Mouse (Mus musculus) brain, adult 10 weeks (tissue): Measurements from ENCODE around the gene Map2k2. TPM values are rescaled to one million over a fixed set of nuclear protein-coding genes. Genes with fewer than 3 reads are reported as not detected.

ENCODE experiments used
- polyA plus RNA-seq: library from polyadenylated mRNA; stranded (reverse); fragments of 350-450 nt; fragmentation: Illumina TruSeq; extraction: RNeasy Lipid Tissue Mini Kit (QIAGEN cat#74804); gene quantifications from one replicate; pipeline ENCODE4 v1.2.3, GENCODE M21; 2015; ENCODE audit warnings: low read depth, low replicate concordance

The Map2k2 gene
- polyA plus RNA-seq: 96.3 TPM

GRCm38 (mm10) chr10:81105565-81106112 is at the start of gene Map2k2:
Map2k2 (plus strand) TSS chr10:81105915.

DNA sequence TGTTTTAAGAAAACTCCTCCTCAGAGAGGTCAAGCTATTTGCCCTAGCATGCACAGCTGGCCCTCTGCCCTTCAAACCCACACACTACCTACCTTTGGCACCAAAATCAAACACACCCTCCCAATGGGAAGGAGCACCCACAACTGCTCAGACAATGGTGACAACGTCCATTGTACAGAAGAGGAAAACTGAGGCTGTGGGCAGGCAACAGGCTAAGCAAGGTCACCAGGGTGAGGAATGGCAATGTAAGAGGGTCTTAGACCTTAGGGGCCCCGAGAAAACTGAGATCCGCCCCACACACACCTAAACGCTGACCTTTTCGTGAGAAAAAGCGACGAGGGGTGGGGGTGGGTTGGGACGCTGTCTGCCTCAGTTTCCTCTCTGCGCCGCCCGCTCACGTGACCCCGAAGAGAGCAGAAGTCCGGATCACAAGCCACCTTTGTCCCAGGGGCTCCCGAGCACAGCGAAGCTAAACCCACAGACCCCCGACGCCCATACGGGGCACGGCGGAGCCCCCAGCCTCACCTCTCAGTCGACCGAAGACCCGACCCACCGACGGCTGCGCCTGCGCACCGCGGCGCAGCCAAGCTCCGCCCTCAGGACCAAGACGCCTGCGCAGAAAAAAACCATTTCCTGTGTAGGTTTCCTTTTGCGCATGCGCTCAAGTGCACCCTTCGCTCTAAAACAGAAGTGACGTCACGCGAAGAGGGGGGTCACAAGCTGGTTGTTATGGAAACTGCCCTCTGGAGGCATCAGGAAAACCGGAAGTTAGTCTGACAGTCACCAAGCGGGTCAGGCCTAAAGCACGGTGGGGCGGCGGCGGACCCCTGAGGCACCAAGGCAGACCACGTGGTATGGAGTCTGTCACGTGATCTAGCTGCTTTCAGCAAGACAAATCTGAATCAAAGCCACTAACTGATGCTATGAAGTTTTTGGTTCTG is 45.8 kb upstream of the Map2k2 start, which contains the start of gene Sgta:
Gene Sgta, minus strand, starts transcription at position 579 of the 941 bp plus-strand sequence.

GRCm38 (mm10) chr10:81069836-81070235 is 35.9 kb upstream of the Map2k2 start, which contains the start of gene Thop1:
Thop1 (plus strand) TSS chr10:81070035.

DNA sequence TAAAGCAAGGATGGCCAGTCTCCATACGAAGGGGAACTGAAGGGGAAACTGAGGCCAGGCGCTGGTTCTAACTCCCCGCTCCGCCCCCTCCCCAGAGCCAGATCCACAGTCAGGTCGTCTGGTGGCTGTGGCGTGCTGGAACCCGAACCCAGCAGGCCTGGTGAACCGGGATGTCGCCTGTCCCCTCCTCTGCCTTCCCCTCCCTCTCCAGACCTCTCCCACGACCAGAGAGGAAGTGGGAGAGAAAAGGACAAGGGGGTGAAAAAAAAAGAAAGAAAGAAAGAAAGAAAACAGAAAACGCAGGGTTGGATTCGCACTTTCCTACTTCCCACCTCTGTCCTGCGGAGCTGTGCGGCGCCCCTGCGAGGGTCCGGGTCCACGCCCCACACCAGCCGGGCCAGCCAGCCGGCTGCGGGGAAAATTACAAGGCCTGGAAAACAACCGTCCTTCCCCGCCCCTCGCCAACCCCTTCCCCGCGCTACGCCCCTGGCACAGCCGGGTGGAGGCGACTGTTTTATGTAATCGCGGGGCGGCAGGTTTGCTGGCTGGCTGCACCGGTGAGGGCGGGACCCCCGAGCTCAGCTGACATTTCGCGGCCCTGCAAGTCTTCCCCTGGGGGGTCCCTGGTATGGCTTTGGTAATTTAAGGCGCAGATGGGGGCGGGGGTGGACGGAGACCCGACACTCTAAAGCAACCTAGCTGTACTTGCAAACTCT is 29.4 kb downstream of the Map2k2 start, which contains the start of gene Zbtb7a:
Gene Zbtb7a, plus strand, starts transcription at position 255 of the 716 bp plus-strand sequence.

DNA sequence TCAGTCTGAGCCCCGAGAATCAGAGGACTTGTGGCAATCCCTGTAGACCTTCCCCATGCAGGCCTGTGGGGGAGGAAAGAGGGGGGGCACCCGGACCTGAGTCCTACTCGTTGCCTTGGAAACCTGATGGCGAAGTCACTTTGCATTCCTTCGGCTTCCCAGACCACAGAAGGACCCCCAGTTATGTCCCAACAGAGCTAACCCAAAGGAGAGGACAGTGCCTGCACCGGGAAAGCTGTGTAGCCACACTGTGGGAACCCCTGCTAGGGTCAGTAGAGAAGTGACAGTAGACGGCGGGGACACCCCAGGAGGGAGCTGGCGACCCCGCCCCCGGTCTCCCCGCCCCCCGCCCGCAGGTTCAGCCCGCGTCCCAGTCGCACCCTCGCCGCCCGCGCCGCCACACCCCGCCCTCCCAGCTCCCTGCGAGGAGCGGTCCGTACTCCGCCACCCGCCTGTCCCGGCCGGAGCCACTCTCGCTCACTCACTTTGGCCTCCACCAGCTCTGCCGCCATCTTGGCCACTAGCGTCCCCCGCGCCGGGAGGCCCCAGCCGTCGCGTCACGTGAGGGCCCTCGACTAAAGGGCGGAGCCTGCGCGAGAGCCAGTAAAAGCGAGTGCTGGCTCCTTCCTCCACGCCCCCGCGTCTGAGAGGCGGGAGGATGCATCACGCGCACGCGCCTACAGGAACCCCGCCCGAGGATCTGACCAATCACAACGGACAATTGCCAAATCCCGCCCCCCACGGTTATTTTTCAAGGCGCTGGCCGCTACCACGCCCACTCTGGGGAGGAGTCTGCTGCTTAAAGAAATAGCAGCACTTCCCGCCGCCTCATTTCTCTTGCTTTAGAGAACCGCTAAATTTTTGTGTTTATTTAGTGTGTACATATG is 61.7 kb downstream of the Map2k2 start, which contains the start of gene Pias4:
Gene Pias4, minus strand, starts transcription at position 724 of the 887 bp plus-strand sequence.

DNA sequence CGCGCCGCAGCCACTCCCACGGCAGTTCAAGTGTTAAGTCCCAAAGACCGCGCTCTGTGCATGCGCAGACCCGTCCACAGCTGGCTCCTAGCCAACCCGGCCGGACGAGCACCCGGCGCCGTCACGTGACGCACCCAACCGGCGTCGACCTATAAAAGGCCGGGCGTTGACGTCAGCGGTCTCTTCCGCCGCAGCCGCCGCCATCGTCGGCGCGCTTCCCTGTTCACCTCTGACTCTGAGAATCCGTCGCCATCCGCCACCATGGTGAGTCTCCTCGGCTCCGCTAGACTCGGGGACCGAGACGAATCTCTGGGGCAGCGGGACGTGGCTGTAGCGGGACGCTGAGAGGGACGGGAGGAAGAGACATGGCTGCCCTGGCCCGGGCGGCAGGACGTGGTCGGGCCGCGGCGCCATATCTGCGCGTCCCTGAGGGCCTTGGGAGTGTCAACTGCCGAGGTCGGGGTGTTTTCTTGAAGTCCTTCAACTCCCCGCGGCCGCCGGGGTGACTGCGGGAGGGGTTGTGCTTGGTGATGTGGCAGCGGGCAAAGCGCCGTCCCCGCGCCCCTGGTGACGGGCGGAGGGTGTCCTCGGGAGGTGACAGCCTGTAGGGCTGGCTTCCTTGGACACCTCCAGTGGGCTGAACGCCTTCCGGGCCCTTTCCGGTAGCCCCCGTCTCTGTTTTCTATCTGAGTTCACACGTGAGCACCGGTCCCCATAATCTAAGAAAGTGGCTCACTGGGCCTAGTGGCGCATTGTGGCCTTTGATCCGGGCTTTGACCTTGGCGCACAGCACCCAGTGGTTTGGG is 71.0 kb downstream of the Map2k2 start, which contains the start of gene Eef2:
Gene Eef2, plus strand, starts transcription at position 166 of the 806 bp plus-strand sequence.

DNA sequence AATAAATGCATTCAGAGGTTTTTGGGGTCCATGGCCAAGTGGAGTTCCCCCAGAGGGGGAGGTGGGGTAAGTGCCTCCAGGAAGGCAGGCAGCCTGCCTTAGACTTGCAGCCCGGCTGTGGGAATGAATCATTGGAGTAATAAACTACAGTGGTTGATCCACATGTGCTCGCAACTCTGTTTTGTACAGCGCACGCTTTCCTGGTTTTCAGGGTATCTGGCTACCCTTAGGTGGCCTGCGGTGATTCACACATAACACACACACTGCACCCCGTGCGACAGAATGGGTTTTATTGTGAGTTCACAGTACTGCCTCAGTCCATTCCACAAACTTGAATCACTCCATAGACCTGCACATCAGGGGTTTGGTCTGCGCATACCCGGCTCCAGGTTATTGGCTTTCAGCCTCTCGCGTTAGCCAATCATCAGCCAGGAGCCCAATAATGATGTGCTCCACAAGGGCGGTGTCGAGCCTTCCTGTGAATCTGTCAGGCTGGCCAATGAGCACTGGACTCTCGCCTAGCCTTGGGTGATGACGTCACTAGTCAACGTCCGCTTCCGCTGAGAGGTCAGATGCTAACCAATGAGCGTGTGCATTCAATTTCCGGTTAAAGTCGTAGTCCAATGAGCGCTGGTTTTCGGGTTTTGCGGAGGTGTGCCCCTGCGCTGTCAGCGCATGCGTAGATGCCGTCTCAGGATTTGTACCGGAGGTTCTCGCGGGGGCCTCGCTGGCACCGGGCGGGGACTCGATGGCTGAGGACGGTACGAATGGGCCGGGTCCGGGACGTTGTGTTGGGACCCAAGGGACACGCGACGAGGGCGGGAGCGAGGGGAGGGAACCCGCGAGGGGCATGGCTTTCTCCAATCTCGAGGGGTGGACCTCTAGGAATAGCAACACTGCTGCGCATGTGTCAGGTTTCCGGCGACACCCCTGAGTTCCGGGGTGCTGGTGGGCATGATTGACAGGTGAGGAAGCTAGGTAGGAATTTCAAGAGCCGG is 76.9 kb downstream of the Map2k2 start, which contains the start of gene Dapk3:
Gene Dapk3, plus strand, starts transcription at position 670 of the 998 bp plus-strand sequence.

Other genes with a start within 250 kb of the Map2k2 start
- 0.33 TPM for gene Tmprss9, start 234.1 kb upstream of the Map2k2 start, polyA plus RNA-seq
- 182 TPM for gene Timm13, start 204.9 kb upstream of the Map2k2 start, polyA plus RNA-seq
- 15.5 TPM for gene Lmnb2, start 187.7 kb upstream of the Map2k2 start, polyA plus RNA-seq
- 15.9 TPM for gene Gadd45b, start 175.8 kb upstream of the Map2k2 start, polyA plus RNA-seq
- 167 TPM for gene Gng7, start 91.0 kb upstream of the Map2k2 start, polyA plus RNA-seq
- 90.3 TPM for gene Diras1, start 80.3 kb upstream of the Map2k2 start, polyA plus RNA-seq
- 48.1 TPM for gene Slc39a3, start 68.5 kb upstream of the Map2k2 start, polyA plus RNA-seq
- 171 TPM for gene Sgta, start 45.7 kb upstream of the Map2k2 start, polyA plus RNA-seq
- 39.4 TPM for gene Thop1, start 35.9 kb upstream of the Map2k2 start, polyA plus RNA-seq
- gene Creb3l3, start 7.0 kb upstream of the Map2k2 start, polyA plus RNA-seq: 0.51 TPM
- 45.3 TPM for gene Zbtb7a, start 29.3 kb downstream of the Map2k2 start, polyA plus RNA-seq
- 17.8 TPM for gene Pias4, start 62.0 kb downstream of the Map2k2 start, polyA plus RNA-seq
- gene Eef2, start 70.7 kb downstream of the Map2k2 start, polyA plus RNA-seq: 804 TPM
- gene Dapk3, start 77.1 kb downstream of the Map2k2 start, polyA plus RNA-seq: 65.2 TPM
- gene 4930442H23Rik, start 77.9 kb downstream of the Map2k2 start, polyA plus RNA-seq: not detected
- not detected for gene Nmrk2, start 96.1 kb downstream of the Map2k2 start, polyA plus RNA-seq
- 148 TPM for gene Atcay, start 124.9 kb downstream of the Map2k2 start, polyA plus RNA-seq
- 39.4 TPM for gene Zfr2, start 127.2 kb downstream of the Map2k2 start, polyA plus RNA-seq
- gene Matk, start 147.0 kb downstream of the Map2k2 start, polyA plus RNA-seq: 194 TPM
- 82.8 TPM for gene Mrpl54, start 161.0 kb downstream of the Map2k2 start, polyA plus RNA-seq
- gene Apba3, start 161.0 kb downstream of the Map2k2 start, polyA plus RNA-seq: 30.7 TPM
- 0.57 TPM for gene Tjp3, start 185.7 kb downstream of the Map2k2 start, polyA plus RNA-seq
- 246 TPM for gene Pip5k1c, start 187.0 kb downstream of the Map2k2 start, polyA plus RNA-seq
- 18.8 TPM for gene Cactin, start 215.2 kb downstream of the Map2k2 start, polyA plus RNA-seq
- 0.85 TPM for gene Tbxa2r, start 222.8 kb downstream of the Map2k2 start, polyA plus RNA-seq
- 1.2 TPM for gene Gipc3, start 237.4 kb downstream of the Map2k2 start, polyA plus RNA-seq
- 24.4 TPM for gene Hmg20b, start 244.6 kb downstream of the Map2k2 start, polyA plus RNA-seq